Mouse (Mus musculus) kidney, adult 2 months (tissue): ENCODE data around the gene E2f6.

ENCODE experiments used
- CTCF ChIP-seq: fragments of 200-500 bp; conservative IDR thresholded peaks from 2 replicates; pipeline ENCODE4 v1.5.1; 2011; ENCODE audit warnings: low read depth, mild to moderate bottlenecking, control low read depth, low read length, moderate library complexity, mixed read lengths; ENCODE audit not compliant: insufficient read depth, insufficient read length
- POLR2A ChIP-seq: fragments of 200-500 bp; IDR thresholded peaks from one replicate; pipeline ENCODE4 v1.6.1; 2011; ENCODE audit warnings: low read depth, low read length, control low read depth

DNA sequence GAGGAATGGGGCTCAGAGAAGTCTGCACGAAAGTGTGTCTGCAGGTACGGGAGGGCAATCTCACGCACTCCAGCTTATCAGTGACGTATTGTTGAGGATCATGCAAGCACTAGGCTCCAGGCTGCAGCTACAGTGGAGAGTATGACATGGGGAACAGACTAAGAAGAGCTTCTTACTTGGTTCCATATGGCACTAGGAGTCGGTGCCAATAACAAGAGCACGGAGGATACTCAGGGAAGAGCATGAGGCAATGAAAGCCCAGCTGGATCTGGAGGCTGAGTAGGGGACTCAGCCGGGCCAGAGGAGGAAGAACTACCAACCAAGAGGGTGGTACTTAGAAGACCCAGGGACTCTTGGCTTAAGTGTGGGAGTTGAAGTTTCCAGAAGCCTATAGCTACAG, 62.8 kb downstream of the E2f6 start:
- TF ChIP-seq CTCF = no peak
- TF ChIP-seq POLR2A = no peak
